8 mouse cellular contexts compared by ENCODE assay signal in genomic region chr2:146611886-146612521, GRCm38 (mm10).
DNase-seq lines count a peak whose midpoint lies in the region; ATAC-seq lines count a peak whose summit lies in the region.

No protein-coding gene starts in this region.

- H3K27me3 ChIP-seq in hindbrain, embryonic 14.5 days (ENCODE audit: control insufficient read depth, insufficient read depth, low read length): 0 out of 2 replicates have a peak, but pooled peaks cover 5% of the 10 kb centered on the region

- DNase-seq in R1 (ENCODE audit: low read depth, low spot score): peak; percentile 80
- peak; percentile 47 for DNase-seq in cerebellum, adult 9-10 months
- DNase-seq in frontal cortex, postnatal 10 days (ENCODE audit: low spot score in 2 of 2): peak; percentile 26 to 49
- peak; percentile 83 for DNase-seq in hindbrain, embryonic 14.5 days (ENCODE audit: low spot score)
- DNase-seq in layer of hippocampus, postnatal 25 days (ENCODE audit: extremely low spot score in 1 of 2, low spot score in 1 of 2): peak; percentile 59 to 85
- peak; percentile 51 to 76 for DNase-seq in right cerebral cortex, postnatal 10 days (ENCODE audit: low spot score in 2 of 2)
- DNase-seq in urinary bladder, postnatal 4 days (ENCODE audit: low spot score in 2 of 2): peak; percentile 26 to 73

- WGBS in hindbrain, embryonic 14.5 days: 47% methylated on average over 6 of the region's 6 CpGs

- ATAC-seq in hindbrain, embryonic 14.5 days (ENCODE audit: low FRiP score): peak; percentile 44
- ATAC-seq in megakaryocyte progenitor cell, adult 5-6 weeks (replicated peaks; ENCODE audit: poor library complexity): peak; percentile 89

- no peaks in the 10 kb centered on the region for H3K36me3 ChIP-seq in hindbrain, embryonic 14.5 days (replicated peaks; ENCODE audit: control insufficient read depth, insufficient read depth)

- H3K4me2 ChIP-seq in hindbrain, embryonic 14.5 days (replicated peaks): peak overlapping the region; percentile 54; the same call in 1 of the 2 replicates

- H3K9me3 ChIP-seq in hindbrain, embryonic 14.5 days (ENCODE audit: control insufficient read depth, low read length): no peaks in the 10 kb centered on the region

- H3K4me1 ChIP-seq in hindbrain, embryonic 14.5 days (replicated peaks; ENCODE audit: control insufficient read depth, insufficient read depth, low read length): peaks cover 5% of the 10 kb centered on the region; the same call in 1 of the 2 replicates

- H3K4me3 ChIP-seq in hindbrain, embryonic 14.5 days (replicated peaks; ENCODE audit: low read length): no peak overlapping the region

- H3K27ac ChIP-seq in hindbrain, embryonic 14.5 days: no peak overlapping the region

- no peak overlapping the region for H3K9ac ChIP-seq in hindbrain, embryonic 14.5 days
